Mouse (Mus musculus): Measurements from ENCODE around the gene Fau. TPM values are rescaled to one million over a fixed set of nuclear protein-coding genes. Genes with fewer than 3 reads are reported as not detected.

The Fau gene
- total RNA-seq, 2 experiments from 2014 or later: 597 to 635 TPM

DNA sequence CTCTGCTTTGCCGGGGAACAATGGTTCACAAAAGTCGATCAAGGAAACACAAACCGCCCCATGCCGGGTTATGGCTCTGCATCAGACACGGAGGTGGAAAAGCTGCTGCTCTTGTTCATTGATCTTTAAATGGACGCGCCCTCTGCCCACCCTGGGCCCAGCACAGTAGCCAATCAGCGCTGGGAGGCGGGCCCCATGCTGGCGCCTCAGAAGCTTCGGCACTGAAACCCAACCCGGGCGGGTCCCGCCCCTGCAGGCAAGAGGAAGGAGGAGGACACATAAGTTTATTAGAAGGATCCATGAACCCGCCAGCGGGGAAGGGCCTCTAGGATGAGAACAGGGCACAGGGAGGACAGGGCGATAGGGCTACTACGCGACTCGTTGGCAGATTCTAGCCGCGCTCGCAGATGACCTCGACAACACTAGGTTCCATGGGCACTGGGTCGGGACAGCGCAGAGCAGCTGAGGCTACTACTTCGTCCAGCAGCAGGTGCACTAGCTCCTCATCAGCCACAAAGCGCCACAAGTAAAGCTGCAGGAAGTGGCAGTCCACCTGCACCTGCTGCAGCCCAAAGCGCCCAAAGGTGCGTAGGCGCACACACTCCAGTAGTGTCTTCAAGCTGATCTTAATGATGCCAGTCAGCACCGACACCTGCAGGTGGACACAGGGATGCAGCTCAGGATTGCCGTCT lies 10.2 kb downstream of the Fau start, which contains the start of gene Tm7sf2:
Tm7sf2 (minus strand) TSS at position 650 of the 692 bp plus-strand sequence.
- intact Hi-C loops (cut with DNase I): loop anchor here (10.0 kb wide), 1 partner anchor 267 kb away; the partner anchor contains the start of gene Men1

GRCm38 (mm10) chr19:6068951-6069350 lies 11.3 kb downstream of the Fau start:
- no peak for DNase-seq
- intact Hi-C loops (cut with DNase I): loop anchor here (10.0 kb wide), 1 partner anchor 266 kb away; the partner anchor contains the start of gene Men1

More for the DNA sequence above, 10.2 kb downstream of the Fau start, which contains the start of gene Tm7sf2:
- peak; percentile 89 to 90 for DNase-seq

- intact Hi-C loops (cut with DNase I): loop anchor here (10.0 kb wide), 1 partner anchor 265 kb away; the partner anchor contains the start of gene Men1
These were observed 12.2 kb downstream of the Fau start for GRCm38 (mm10) chr19:6069851-6070250.

DNA sequence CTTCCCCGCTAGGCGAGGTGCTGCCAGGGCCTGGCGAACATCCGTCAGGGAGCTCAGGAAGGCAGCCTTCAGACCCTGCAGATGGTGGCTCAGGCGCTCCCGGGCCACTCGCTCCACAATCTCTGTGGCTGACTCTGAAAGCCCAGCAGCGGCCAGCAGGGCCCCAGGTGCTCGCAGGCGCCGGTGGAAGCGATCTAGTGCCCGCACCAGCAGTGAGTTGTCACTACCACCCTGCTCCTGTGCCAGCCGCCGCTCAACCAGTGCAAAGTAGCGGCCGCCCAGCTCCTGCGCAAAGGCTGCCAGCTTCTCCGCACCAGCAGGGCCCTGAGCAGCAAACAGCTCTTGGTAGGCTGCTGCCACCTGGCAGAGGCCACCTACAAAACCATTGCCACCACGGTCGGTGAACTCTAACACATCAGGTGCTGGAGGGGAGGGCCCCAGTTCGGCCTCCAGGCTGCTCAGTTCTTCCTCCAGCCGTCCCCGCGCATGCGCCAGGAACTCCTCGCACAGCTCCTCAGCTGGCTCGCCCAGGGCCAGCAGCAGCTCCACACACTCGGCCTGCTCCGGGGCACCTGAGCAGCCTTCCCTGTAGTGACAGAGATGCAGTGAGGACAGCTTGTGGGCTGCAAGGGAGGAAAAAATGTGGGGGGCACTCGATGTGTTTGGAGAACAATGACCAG lies 13.1 kb downstream of the Fau start:
- intact Hi-C loops (cut with DNase I): no loop called here
- DNase-seq: no peak

More at GRCm38 (mm10) chr19:6069851-6070250, 12.2 kb downstream of the Fau start:
- DNase-seq: no peak

DNA sequence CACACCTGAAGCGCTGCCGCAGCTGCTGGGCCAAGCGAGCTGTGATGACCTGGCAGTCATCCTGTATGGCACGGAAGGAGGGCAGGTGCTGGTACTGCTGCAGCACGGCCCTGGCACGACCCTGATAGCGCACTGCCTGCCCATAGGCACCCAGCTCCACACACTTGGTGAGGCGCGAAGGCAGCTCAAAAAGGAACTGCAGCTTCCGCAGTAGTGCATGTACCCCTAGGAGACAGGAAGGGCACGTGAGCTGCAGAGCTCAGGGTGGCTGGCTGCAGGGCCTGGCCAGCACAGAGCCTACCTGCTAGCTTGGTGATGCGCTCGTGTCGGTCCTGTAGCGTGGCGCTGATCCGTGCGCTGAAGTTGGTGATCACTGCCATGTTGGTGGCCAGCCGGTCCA lies 13.6 kb downstream of the Fau start:
- intact Hi-C loops (cut with DNase I): no loop called here
- DNase-seq: no peak

DNA sequence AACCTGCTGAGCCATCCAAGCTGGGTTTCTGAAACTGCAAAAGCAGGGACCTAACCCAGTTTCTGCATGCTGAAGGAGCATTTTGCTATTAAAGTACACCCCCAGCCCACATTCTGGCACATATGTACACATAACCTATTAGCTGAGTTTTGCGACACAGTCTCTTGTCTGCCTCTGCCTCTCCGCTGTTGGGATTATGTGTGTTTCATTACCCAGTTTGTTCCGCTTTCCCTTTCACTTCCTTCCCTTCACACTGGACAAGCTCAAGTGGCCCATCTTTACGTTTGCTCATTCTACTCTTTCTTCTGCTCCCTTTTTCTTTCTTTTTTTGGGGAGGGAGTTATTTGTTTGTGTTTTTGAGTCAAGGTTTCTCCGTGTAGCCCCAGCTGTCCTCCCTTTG lies 16.2 kb downstream of the Fau start:
- intact Hi-C loops (cut with DNase I): no loop called here
- no peak for DNase-seq

DNA sequence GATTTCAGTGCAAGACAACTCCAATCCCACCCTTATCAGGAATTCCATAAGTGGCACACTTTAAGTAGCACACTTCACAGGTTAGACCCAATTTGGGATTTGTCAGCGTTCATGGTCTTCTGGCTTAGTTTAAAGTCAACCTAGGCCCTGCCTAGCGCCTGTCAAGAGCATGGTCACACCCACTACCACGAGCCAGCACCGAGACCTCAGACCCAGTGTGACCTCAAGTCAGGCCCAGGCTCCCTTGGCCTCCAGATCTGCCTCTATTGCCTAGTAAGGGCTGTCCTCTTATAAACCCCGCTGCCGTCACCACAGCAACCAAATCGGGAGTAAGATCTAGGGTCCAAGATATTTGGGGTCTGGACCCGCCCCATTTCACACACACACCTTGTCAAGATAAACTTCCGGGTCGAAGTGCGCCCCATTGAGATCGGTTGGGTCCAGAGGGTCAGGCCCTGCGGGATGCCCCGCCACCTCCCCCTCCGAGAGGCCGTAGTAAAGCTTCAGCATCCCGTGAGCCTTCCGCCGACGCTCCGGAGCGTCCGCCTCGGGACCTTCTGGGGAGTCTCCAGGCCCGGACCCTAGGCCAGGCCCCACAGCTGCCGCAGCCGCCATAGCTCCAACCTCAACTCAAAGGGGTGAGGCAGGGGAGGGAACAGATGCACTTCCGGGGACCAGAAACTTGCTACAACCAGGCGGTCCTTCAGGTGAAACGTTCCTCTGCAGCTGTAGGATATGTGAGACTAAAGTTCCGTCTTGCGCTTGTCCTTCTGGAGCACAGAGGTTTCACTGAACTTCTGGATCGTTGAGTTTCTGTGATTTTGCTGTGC lies 19.1 kb downstream of the Fau start, which contains the start of gene Vps51:
Vps51 (minus strand) TSS at position 668 of the 830 bp plus-strand sequence.
- DNase-seq: peak; percentile 79 to 89
- intact Hi-C loops (cut with DNase I): no loop called here

DNA sequence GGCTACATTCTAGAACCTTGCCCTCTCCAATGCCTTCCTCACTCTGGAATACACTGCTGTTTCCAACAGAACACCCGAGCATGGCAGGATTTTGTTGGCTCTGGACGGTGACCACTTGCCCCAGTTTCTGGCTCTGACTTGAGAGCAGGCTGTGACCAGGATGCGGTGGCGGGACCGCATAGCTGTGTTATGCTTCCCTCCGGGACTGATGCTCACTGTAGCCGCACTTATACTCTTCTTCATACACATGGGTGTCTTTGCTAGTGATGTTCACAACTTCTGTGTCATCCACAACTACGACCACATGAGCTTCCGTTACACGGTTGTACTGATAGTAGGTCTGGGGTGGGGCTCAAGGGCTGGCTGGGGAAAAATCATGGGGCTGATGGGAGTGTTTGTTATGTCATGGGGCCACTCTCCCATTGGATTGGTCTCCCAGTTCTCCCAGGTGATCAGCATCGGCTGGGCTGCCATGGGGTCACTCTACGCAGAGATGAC lies 22.4 kb downstream of the Fau start, which contains the start of gene Tmem262:
Tmem262 (plus strand) TSS at position 51 of the 498 bp plus-strand sequence.
- DNase-seq: no peak
- intact Hi-C loops (cut with DNase I): no loop called here

DNA sequence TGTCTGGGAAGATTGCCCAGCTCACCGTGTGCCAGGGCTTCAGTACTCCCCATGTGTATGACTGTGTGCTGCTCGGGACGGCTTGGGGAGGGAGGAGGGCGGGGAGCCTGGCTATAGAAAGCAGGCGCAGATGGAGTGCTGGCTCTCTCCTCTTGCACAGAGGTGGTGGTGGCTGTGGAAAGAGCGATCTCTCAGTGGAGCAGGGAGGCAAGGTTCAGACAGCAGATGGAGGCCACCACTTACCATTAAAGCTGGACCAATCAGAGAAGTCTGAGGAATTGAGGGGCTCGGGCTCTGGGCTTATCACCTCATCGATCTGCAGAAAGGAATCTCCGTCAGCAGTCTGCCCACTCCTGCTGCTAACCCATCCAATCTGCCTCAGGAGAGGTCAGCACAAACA lies 24.5 kb downstream of the Fau start, which contains the start of gene Gm28374:
Gm28374 (minus strand) TSS at position 101 of the 400 bp plus-strand sequence.
- DNase-seq: no peak
- intact Hi-C loops (cut with DNase I): no loop called here

DNA sequence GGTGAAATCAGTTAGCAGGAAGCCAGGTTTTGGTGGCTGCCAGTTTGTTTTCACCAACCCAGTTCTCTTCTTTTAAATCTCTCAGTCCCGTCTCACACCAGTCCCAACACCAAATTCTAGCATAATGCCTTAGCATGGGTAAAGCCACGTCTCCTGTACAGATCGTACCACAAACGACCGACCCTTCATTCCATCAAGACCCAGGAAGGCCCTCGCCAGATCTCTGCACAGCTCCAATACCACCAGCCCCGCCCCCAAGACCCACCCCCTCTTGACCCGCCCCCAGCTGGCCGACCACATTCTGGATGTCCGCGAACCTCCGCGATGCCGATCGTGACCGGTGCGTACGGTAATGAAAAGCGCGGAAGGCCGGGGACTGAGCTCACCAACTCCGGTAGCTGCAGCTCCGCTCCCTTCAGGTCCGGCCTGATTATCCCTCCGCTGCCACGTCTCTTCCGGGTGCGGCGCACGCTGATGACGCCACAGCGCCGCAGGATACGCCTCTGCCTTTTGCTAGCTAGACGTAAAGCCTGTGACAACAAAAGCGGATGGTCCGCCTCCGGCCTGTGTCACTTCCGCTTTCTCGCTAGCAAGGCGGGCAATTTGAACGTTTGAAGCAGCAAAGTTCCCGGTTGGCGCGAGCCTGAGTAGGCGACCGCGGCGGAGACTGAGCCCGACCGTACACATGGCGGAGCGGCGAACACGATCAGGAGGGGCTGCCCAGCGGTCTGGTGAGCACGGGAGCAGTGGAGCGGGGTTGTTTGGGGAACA lies 27.0 kb downstream of the Fau start, which contains the start of the genes Zfpl1 and Cdca5:
Zfpl1 (minus strand) TSS at position 479 of the 771 bp plus-strand sequence.
Cdca5 (plus strand) TSS at position 506 of the 771 bp plus-strand sequence.
- intact Hi-C loops (cut with DNase I): loop anchor here (2.0 kb wide), 1 partner anchor 28 kb away; the partner anchor contains the start of genes Fau and Mrpl49
- peak; percentile 96 to 98 for DNase-seq

- intact Hi-C loops (cut with DNase I): loop anchor here (2.0 kb wide), 1 partner anchor 29 kb away; the partner anchor contains the start of genes Fau and Mrpl49
- peak; percentile 26 to 30 for DNase-seq
These were observed 27.8 kb downstream of the Fau start for GRCm38 (mm10) chr19:6085417-6085879.

GRCm38 (mm10) chr19:6088841-6089240 lies 31.2 kb downstream of the Fau start:
- DNase-seq: no peak
- intact Hi-C loops (cut with DNase I): no loop called here

GRCm38 (mm10) chr19:6094119-6094518 lies 36.5 kb downstream of the Fau start, which contains the start of gene AC131692.1:
TSS of gene AC131692.1 (plus strand) at chr19:6094419.
- intact Hi-C loops (cut with DNase I): no loop called here
- no peak for DNase-seq

- DNase-seq: no peak
- intact Hi-C loops (cut with DNase I): no loop called here
These were observed 40.2 kb downstream of the Fau start for GRCm38 (mm10) chr19:6097847-6098246.

DNA sequence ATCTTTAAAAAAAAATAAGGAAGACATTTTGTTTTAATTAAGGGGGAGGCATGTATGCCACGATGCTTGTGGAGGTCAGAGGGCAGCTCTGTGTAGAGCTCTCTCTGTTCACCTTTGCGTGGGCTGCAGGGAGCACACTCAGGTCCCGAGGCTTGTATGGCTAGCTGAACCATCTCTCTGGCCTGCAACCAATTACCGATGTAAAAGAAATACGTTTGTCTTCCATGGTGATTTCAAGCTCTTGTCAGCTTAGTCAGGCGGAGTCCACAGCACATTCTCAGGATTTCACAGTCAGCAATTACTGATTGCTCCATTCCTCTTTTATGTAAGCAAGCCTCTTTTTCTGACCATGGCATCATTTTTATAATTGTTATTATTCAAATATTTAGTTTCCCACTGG lies 43.5 kb downstream of the Fau start:
- no peak for DNase-seq
- intact Hi-C loops (cut with DNase I): no loop called here

DNA sequence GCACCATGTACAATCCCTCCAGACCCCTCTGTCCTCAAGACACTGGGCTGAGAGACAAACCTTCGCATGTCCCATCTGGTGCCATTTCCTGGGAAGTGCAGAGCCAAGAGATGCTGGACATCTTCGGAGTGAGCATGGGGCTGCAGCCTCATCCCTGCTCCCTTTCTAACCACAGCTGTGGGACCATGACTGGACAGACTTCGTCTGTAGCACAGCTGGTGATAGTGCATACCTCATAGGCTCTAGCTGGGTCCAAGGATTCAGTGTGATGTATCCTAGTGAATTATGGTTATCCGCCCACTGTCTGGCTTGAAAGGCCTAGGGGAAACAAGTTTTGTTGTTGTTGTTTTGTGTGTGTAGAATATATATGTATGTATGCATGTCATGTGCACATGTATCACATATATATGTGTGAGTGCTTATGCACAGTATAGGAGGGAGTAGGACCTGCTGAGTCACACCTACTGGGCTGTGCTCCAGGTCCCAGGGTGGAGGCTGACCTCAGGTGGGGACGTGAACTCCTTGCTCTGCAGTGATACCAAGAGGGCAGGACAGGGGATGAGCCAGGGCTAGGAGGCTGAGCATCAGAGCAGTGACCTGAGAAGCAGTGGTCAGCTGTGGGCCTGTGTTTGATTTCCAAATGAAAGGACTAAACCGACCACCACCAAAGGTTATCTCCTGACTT lies 44.7 kb downstream of the Fau start:
- intact Hi-C loops (cut with DNase I): no loop called here
- DNase-seq: peak in 1 of 2 experiments; percentile 21

- no peak for DNase-seq
These were observed 46.8 kb downstream of the Fau start for GRCm38 (mm10) chr19:6104476-6104875.

GRCm38 (mm10) chr19:6105586-6105985 lies 47.9 kb downstream of the Fau start, which contains the start of gene Naaladl1:
TSS of gene Naaladl1 (plus strand) at chr19:6105782.
- DNase-seq: no peak
- intact Hi-C loops (cut with DNase I): no loop called here

More at GRCm38 (mm10) chr19:6104476-6104875, 46.8 kb downstream of the Fau start:
- intact Hi-C loops (cut with DNase I): no loop called here

All from heart, postnatal 14 days (tissue).